ENCODE assay signal across 36 mouse cellular contexts in the genomic region with DNA sequence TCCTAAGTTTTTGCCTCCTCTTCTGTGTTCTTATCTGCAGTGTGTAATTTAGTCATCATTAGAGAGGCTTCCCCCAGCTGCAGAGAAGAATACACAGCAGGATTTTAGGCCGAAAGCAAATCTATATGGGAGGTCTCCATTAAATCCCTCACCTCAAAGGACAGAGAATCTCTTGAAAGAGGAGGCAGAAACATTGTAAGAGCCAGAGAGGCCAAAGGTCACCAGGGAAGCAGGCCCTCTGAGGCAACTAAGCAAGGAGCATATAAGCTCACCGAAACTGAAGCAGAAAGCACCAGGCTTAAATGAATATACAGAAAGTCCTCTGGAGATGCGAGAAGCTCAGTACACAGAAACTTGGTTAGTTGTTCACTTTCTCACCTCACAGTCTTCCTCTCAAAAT. TPM values are rescaled to one million over a fixed set of nuclear protein-coding genes. Genes with fewer than 3 reads are reported as not detected.
DNase-seq lines count a peak whose midpoint lies in the region; ATAC-seq and TF ChIP-seq lines count a peak whose summit lies in the region.
"Had no signal": no experiment of that assay in that cellular context is flagged by ENCODE, and none has a peak within 500 bp of the region (broad histone marks: within the 10 kb centered on the region; RNA-seq: fewer than 3 reads in every experiment).

A gene (plus strand): TSS at position 301 of the 400 bp plus-strand sequence.

- no peaks in the 10 kb centered on the region for H3K36me3 ChIP-seq in thymus, adult 2 months (ENCODE audit: control insufficient read depth, insufficient read depth, low read length)
- H3K36me3 ChIP-seq in lung, postnatal 0 days (ENCODE audit: insufficient read depth, low read length), result no peaks in the 10 kb centered on the region
- H3K36me3 ChIP-seq: embryonic facial prominence, embryonic 13.5 days; hindbrain, embryonic 15.5 days; liver, embryonic 12.5 days; midbrain, embryonic 15.5 days; neural tube, embryonic 15.5 days had no signal

- H3K9ac ChIP-seq in lung, postnatal 0 days (replicated peaks; ENCODE audit: low read depth), result no peak within 1 kb of the TSS
- H3K9ac ChIP-seq: embryonic facial prominence, embryonic 13.5 days; hindbrain, embryonic 15.5 days; liver, embryonic 12.5 days; liver, postnatal 0 days; midbrain, embryonic 15.5 days; neural tube, embryonic 15.5 days had no signal

- whole genome bisulfite sequencing in thymus, adult 2 months, result 96% methylated on average over 3 of the region's 3 CpGs
- WGBS in lung, postnatal 0 days, result 72% methylated on average over 3 of the region's 3 CpGs

- no peak within 1 kb of the TSS for H3K4me2 ChIP-seq in lung, postnatal 0 days (replicated peaks; ENCODE audit: low read depth, low read length)
- H3K4me2 ChIP-seq: embryonic facial prominence, embryonic 13.5 days; heart, embryonic 11.5 days; hindbrain, embryonic 15.5 days; liver, embryonic 12.5 days; midbrain, embryonic 15.5 days; neural tube, embryonic 15.5 days had no signal

- peak; percentile 2 for DNase-seq in retina, embryonic 14.5 days (ENCODE audit: low spot score)
- no peak for DNase-seq in retina, postnatal 1 day
- DNase-seq in embryo, embryonic 11.5 days (ENCODE audit: low read depth, low spot score), result peak; percentile 2
- DNase-seq in hindlimb bud, embryonic 11.5 days (ENCODE audit: extremely low spot score, low read depth, low spot score), result peak; percentile 31
- DNase-seq in thymus, adult 2 months, result no peak
- no peak for DNase-seq in lung, postnatal 0 days (ENCODE audit: low spot score)
- DNase-seq: B cell, adult 2 months; cerebellum, adult 11 months; cerebellum, adult 9-11 months; gastrocnemius, postnatal 25 days; heart, adult 18-20 months; heart, postnatal 4 days; kidney, adult 2 months; kidney, postnatal 36 days; liver, postnatal 0 days; lung, postnatal 4 days; right cerebral cortex, adult 18-20 months; spleen, adult 18-20 months; thymus, postnatal 25 days had no signal

- no peak for TF ChIP-seq POLR2A in thymus, adult 2 months (IDR thresholded peaks at IDR 0.05; ENCODE audit: control insufficient read depth, extremely low read depth, insufficient read depth, low read length, poor library complexity)

- H3K27me3 ChIP-seq in thymus, adult 2 months (ENCODE audit: control insufficient read depth, insufficient read depth, low read length), result no peaks in the 10 kb centered on the region
- no peaks in the 10 kb centered on the region for H3K27me3 ChIP-seq in lung, postnatal 0 days (replicated peaks; ENCODE audit: insufficient read depth, low read length)
- H3K27me3 ChIP-seq: embryonic facial prominence, embryonic 13.5 days; hindbrain, embryonic 15.5 days; liver, embryonic 12.5 days; megakaryocyte, embryonic 14.5 days; midbrain, embryonic 15.5 days; neural tube, embryonic 15.5 days had no signal

- no peaks in the 10 kb centered on the region for H3K4me1 ChIP-seq in thymus, adult 2 months (replicated peaks; ENCODE audit: control insufficient read depth, insufficient read depth, low read length)
- H3K4me1 ChIP-seq in lung, postnatal 0 days (ENCODE audit: insufficient read depth, low read depth, low read length), result no peaks in the 10 kb centered on the region
- H3K4me1 ChIP-seq: embryonic facial prominence, embryonic 13.5 days; hindbrain, embryonic 15.5 days; liver, embryonic 12.5 days; megakaryocyte, embryonic 14.5 days; midbrain, embryonic 15.5 days; neural tube, embryonic 15.5 days had no signal

- no peaks in the 10 kb centered on the region for H3K9me3 ChIP-seq in lung, postnatal 0 days (ENCODE audit: low read length)
- H3K9me3 ChIP-seq: embryonic facial prominence, embryonic 13.5 days; hindbrain, embryonic 15.5 days; liver, embryonic 12.5 days; midbrain, embryonic 15.5 days; neural tube, embryonic 15.5 days had no signal

- TF ChIP-seq CTCF in thymus, adult 2 months (IDR thresholded peaks at IDR 0.05; ENCODE audit: borderline replicate concordance, control insufficient read depth, extremely low read depth, insufficient read depth, low read length, poor library complexity), result no peak
- no peak for TF ChIP-seq CTCF in lung, postnatal 0 days (IDR thresholded peaks at IDR 0.05)

- H3K27ac ChIP-seq in thymus, adult 2 months (ENCODE audit: control insufficient read depth, insufficient read depth, low read length), result no peak within 1 kb of the TSS
- no peak within 1 kb of the TSS for H3K27ac ChIP-seq in lung, postnatal 0 days (ENCODE audit: low read length)
- H3K27ac ChIP-seq: embryonic facial prominence, embryonic 13.5 days; hindbrain, embryonic 15.5 days; layer of hippocampus, adult 2 months; left cerebral cortex, adult 2 months; liver, embryonic 12.5 days; midbrain, embryonic 15.5 days; neural tube, embryonic 15.5 days had no signal

- no peak for TF ChIP-seq EP300 in lung, postnatal 0 days (IDR thresholded peaks at IDR 0.05)

- no peak for ATAC-seq in lung, postnatal 0 days
- ATAC-seq: liver, embryonic 12.5 days; liver, postnatal 0 days; midbrain, embryonic 15.5 days had no signal

- no peak within 1 kb of the TSS for H3K4me3 ChIP-seq in thymus, adult 2 months (ENCODE audit: control insufficient read depth, insufficient read depth, low read length)
- no peak within 1 kb of the TSS for H3K4me3 ChIP-seq in lung, postnatal 0 days (ENCODE audit: low read depth, low read length)
- H3K4me3 ChIP-seq: embryonic facial prominence, embryonic 13.5 days; erythroblast, embryonic 14.5 days; hindbrain, embryonic 15.5 days; layer of hippocampus, adult 2 months; left cerebral cortex, adult 2 months; liver, embryonic 12.5 days; megakaryocyte, embryonic 14.5 days; midbrain, embryonic 15.5 days; neural tube, embryonic 15.5 days had no signal

RNA-seq across cellular contexts. Expression of the gene that starts here (rescaled TPM):
- polyA plus RNA-seq in thymus, adult 2 months (2012; rRNA removed), result not detected in 2 replicates
- not detected in 2 replicates for polyA plus RNA-seq in lung, postnatal 0 days (2015; fragmentation: Nextera tagmentation; extraction: Ambion mirVana)
- polyA plus RNA-seq: embryonic facial prominence, embryonic 13.5 days; erythroblast, embryonic 14.5 days; forebrain, embryonic 11.5 days; heart, embryonic 11.5 days; heart, embryonic 16.5 days; hindbrain, embryonic 15.5 days; intestine, embryonic 14.5 days; kidney, adult 2 months; kidney, embryonic 16.5 days; limb, embryonic 14.5 days; liver, embryonic 12.5 days; liver, postnatal 0 days; lung, embryonic 16.5 days; midbrain, embryonic 15.5 days; neural tube, embryonic 15.5 days; stomach, embryonic 16.5 days had no signal

Comparison
In these comparisons a context has a peak if more than half of its experiments do, and no peak if none do; other contexts are left out.
1. DNase-seq: peak in retina, embryonic 14.5 days (single experiment), embryo, embryonic 11.5 days (single experiment) and hindlimb bud, embryonic 11.5 days (single experiment); none in retina, postnatal 1 day (single experiment), thymus, adult 2 months (single experiment) and lung, postnatal 0 days (single experiment).